Mouse (Mus musculus) T-helper 1 cell (primary cell): ENCODE results near the gene Tanc1.

Experiments
- in situ Hi-C: fragments of 300-600 bp; cut with MboI, MseI; formaldehyde crosslinking; loops from one replicate; pipeline ENCODE4 v1.15.1; 2025; ENCODE audit warnings: high pct_unique_total_duplicates

Tanc1 gene

GRCm38 (mm10) chr2:59881404-59881803, 269.6 kb downstream of the Tanc1 start:
- in situ Hi-C loops = no loop called here

GRCm38 (mm10) chr2:59881831-59882741, 270.2 kb downstream of the Tanc1 start, which contains the start of gene Wdsub1:
Wdsub1 (minus strand) TSS chr2:59882591.
- in situ Hi-C loops = no loop called here

GRCm38 (mm10) chr2:59882742-59883281, 271.0 kb downstream of the Tanc1 start:
- in situ Hi-C loops = no loop called here

GRCm38 (mm10) chr2:59889699-59890098, 277.9 kb downstream of the Tanc1 start:
- in situ Hi-C loops = no loop called here
